Mouse (Mus musculus) R1 (cell line): ENCODE measurements at regions not wholly inside any gene's neighbourhood (a gene's known extent, or its start where the extent isn't known, plus 50 kb on each side); places are given as distances from the start of the nearest gene placed in this dataset.

Experiments
- DNase-seq: peaks from one replicate; pipeline ENCODE4 v3.0.0-alpha.2; 2018; ENCODE audit warnings: low read depth, low spot score

DNA sequence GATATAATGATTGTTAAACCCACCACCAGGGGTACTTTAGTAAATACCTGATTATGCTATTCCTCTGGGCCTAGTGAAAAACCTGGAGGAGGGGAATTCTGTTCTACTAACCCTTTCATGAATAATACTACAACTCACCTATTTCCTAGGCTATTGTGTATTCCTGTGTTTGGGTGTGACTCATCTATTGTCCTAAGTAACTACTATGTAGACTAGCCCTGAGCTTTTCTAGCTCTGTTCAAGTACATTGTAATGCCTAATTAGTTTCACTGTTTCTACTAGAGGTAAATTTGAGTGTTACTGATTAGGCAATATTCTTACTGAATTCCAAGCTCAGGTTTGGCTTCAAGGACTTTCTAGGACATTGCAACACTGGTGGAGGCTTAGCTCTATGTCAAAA lies 1032.0 kb upstream of the Ppp6c start:
- peak; percentile 80 for DNase-seq

DNA sequence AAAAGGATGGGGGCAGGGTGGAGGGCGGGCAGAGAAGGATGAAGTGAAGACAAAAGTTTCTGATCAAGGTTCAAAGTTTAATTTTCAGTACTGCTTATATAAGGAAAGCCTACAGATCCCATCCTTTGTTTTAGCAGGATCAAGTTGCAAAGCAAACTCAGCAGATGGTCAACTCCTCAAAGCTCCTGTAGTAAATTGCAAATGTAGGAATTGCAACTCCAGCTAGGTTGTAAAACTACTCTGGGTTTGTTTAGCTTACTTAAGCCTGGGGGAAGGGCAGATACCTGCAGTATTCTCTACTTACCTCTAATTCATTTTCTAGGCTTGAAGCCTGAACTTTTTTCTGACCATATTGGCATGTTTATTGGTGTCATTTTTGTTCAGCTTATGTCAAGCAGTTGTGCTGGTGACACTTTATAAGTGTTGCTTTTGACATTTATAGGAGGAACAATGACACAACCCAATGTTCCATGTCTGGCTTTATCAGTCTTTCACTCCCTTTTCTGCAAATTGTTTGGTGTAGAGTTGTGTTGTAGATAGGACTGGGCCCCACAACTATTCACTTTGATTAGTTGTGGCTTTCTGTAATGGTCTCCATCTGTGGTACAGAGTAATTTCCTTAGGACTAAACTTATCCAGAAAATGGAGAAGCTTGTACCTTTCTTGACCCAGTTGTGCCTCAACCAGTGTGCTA lies 1023.5 kb upstream of the Ppp6c start:
- DNase-seq: peak; percentile 10

DNA sequence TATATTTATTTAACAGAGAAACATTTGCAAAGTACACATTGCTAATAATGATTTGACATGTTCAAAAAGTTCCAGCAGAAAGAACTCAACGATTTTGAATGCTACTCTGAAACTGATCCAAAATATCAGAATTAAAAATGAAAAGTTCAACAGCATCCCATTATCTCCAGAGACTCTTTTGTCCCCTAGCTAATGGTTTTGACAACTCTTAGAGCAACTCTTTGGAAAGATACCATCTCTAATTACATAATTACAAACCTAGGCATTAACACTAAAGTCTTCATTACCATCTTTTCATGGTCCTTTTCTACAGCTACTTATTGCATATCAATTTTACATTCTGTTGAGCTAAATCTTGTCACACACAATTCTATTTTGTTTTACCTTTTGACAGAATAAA lies 997.5 kb upstream of the Ppp6c start:
- DNase-seq: no peak

GRCm38 (mm10) chr2:40223259-40223658 lies 997.0 kb upstream of the Ppp6c start:
- DNase-seq: no peak
